Mouse (Mus musculus): ENCODE results near the gene Retreg3.
"Not testable (repeated sequence)": the region's sequence is repeated elsewhere in the genome, so short reads cannot be mapped to it uniquely, and the experiment has no call there.

Gene Retreg3

DNA sequence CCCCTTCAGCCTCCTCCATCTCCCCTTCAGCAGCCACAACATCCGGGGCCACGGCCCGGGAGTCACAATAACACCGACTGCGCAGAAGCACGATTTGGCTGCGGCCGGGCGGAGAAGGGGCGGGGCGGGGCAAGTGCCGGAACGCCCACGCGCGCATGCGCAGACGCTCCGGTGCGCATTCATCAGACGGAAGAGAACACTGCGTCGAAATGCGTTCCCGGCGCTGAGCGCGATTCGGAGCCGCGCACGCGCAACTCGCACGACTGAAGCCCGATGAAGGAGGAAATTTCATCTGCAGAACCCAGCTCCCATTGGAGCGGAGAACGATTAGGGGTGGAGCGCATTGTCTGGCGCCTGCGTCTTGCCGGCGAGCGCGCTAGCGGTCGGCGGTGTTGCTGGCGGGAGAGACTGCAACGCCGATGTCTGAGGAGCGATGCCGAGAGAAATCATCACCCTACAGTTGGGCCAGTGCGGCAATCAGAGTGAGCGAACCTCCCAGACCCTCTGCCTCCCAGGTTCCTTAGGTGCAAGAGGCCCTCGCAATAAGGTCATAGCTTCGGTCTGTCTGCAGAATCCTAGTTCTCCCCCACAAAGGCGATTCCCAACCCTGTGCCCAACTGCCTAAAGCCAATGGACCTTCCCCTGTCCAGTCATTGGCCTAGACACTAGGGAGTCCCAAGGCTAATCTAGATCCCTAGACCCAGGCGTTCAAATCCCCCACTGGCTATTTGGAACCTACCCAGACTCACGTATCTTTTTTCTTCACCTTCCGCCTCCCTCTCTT lies at the start of gene Retreg3, which contains the start of gene Tubg1:
Gene Retreg3, minus strand, starts transcription at position 133 of the 784 bp plus-strand sequence.
Gene Tubg1, plus strand, starts transcription at position 178 of the 784 bp plus-strand sequence.
- peak; percentile 98 to 99 for DNase-seq (ENCODE audit: low spot score in 2 of 2)

DNA sequence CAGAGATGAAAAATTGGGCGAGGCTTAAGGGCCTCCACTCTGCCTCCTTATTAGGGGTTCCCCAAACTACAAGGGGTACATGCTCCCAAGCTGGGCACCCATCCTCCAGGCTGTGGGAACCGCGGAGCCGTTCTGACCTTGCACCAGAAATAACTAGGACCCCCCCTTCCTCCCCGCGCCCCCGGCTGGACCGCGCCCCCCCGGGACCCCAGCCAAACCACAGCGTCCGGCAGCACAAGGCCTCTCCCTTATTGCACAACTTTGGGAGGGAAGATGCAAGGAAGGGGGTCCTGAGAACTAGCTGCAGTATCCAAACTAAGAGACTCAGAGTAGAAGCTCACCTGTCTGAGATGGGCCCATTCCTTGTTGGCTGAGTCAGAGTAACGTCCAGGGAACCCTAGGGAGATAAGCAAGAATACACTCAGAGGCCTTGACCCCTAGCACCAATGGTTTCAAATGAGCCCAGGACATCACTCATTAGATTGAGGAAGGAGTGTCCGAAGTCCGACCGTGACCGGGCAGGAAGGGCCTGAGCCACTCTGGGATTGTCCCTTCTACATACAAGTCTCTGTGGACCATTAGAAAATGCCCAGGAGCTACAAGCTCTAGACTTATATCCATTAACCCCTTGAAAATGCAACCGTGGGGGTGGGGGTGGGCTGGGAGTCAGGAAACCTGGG lies 48.7 kb upstream of the Retreg3 start:
- no peak for DNase-seq (ENCODE audit: low spot score in 2 of 2)

DNA sequence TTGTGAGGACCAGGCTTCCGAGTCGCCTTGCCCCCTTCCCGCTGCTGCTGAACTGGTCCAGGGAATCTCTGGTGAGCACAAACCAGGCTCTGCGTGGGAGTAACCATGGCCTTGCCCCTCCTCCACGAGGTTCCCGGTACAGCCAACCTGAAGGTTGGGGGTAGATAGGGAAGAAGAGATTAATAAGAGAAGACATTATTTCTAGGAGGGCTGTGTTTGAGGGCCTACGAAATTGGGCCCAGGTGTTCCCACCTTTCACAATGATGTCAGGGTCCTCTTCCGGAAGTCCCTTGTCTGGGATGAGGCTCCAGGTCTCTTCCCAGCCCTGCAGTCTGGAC lies 48.2 kb upstream of the Retreg3 start:
- no peak for DNase-seq (ENCODE audit: low spot score in 2 of 2)

DNA sequence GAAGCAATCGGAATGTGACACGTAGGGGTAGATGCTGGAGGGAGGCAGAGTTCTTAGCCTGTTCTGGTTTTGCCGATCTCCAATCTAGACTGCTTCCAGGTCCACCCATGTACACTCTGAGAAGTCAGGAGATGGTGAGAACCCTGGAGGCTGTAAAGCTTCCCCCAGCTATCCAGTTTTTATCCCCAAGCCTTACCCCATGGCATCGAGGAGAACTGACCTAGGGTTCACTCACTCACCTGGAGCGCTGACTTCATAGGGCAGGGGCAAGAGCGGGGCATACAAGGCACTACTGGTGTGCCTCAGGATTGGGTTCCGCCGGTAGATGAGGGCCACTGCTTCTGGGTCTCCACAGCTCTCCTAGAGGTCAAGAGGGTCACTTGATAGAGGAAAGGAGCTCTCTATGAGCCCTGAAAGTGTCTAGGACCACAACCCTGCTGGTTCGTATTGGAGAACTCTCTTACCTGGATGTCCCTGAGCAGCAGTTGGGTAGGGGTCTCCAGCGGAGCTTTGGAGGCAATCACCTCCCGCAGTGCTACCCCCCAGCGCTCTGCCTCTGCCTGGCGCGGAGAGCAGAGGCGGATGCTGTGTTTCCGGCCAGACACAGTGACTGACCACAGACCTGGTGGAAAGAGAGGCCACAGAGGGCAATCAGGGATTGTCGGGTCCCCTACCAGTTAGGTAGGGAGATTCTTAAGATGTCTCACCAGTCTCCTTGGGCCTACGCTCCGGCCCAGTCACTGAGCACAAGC lies 47.7 kb upstream of the Retreg3 start:
- DNase-seq (ENCODE audit: low spot score in 2 of 2), result no peak

DNA sequence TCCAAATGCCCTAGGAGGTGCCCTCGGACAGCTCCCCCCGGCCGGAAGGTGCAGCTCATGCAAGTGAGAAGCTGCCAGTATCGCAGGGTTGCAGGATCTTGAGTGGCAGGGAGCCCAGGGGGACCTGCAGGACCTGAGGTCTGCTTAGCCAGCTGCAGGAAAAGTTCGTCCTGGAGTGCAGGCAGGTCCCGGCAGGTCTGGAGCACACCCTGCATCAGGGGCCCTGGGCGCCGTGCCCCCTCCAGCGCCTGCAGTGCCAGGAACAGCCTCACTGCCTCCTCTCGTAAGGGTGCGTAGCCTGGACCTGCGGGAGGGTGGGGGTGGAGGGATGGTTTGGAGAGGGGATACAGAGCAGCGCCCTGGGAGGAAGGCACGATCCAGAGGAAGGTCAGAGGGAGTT lies 46.7 kb upstream of the Retreg3 start:
- DNase-seq (ENCODE audit: low spot score in 2 of 2), result no peak

DNA sequence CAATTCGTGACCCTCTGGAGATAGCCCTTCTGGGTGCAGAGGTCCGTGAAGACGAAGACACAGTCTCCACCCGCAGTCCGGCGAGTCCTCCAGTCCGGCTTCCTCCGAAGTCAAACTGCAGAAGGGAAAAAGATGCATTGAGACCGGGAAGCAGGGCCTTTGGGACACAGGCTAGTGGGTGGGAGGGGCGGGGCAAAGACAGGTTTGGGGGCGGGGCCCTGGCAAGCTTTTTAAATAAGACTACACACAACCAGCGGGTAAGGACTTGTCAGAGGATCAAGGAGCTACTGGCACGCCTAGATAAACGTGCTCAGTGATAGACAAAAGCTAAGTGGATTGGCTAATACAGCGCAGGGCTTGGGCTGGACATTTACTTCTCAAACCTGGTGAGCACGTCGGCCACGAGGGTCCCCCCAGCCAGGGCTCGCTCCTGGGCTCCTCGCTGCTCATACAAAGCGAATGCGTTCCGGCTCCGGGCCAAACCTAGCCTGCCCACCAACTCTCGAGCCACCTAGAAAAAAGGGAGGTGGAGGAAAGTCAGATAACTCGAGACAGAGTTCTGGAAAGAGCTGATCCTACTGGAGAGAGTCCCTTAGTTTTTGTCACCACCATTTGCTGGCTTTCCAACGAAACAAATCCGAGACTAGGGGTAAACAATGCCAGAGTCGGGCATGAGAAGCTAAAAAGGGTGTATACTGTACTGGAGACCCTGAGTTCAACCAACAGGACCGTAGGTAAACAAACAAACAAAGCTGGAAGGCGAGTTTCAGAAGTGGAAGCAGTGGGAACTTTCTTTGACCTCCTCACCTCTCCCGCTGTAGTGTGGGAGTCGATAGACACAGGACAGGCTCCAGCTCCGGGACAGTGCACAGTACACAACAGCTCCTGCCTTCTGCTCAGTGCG lies 45.2 kb upstream of the Retreg3 start:
- DNase-seq (ENCODE audit: low spot score in 2 of 2), result no peak

DNA sequence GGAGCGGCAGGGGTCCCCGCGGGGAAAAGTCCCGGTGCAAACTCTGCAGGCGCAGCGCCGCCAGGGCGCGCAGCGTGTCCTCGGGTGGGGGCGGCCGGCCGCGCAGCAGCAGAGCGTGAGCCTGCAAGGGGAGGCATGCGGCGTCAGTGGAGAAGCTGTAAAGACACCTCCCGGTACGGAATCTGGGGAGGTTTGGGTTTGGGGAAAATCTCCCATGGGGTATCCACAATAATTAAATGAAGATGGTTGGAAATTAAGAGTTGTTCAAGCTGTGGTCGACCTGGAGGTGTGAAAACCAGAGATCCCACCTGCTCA lies 44.6 kb upstream of the Retreg3 start:
- no peak for DNase-seq (ENCODE audit: low spot score in 2 of 2)

DNA sequence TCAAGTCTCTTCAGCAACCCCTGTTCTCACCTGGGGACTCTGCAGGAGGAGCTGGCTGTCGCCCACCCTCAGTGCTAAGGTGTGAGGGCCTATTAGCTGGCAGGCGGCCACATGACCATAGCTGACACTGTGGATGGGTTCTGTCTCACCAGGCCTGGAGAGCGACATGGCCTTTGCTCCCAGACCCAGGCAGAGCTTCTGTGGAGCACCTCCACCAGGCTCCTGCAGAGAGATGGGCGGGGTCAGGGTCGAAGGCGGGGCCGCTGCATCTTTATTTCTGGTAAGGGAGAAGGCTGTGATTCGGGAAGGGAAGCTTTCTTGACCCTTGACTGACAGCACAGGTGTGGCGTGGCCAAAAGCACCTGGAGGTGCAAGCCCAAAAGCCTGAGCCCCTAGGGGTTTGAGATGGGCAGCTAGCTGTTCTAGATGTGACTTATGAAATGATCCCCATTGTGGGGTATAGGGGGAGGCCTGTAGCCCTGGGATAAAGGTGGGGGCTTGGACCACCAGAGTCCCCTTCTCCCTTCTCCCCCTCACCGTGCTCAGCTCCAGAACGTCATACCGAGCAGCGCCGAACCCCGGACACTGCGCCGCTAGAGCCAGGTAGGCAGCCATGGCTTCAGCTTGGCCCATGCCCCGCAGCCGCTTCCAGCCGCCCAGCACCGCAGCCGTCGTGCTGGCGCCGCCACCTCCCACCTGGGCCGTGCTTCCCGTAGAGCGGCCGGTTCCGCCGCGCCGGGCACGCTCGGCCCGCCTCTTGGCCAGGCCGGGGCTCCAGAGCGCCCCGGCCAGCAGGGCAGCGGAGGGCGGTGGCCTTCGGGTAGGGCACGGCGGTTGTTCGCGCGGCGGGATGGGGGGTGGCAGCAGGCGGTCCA lies 44.0 kb upstream of the Retreg3 start:
- no peak for DNase-seq (ENCODE audit: low spot score in 2 of 2)

DNA sequence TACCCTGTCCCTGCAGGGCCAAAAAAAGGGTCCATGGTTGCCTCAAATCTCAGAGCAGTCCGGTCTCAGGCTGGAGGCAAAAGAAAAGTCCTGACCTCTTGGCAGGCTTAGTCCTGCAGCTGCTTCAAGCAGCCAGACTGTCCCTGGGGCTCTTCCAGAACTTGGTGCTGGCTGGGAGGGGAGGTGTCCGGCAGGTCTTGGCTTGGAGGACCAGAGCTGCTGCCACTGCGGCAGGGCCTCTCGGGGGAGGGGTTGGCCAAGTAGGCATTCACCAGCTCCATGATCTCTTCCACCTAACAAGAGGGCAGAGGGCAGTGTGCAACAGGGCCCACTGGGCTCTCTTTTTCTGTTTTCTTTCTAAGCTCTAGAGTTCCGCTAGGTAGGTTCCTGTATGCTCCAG lies 43.1 kb upstream of the Retreg3 start:
- DNase-seq (ENCODE audit: low spot score in 2 of 2), result no peak

DNA sequence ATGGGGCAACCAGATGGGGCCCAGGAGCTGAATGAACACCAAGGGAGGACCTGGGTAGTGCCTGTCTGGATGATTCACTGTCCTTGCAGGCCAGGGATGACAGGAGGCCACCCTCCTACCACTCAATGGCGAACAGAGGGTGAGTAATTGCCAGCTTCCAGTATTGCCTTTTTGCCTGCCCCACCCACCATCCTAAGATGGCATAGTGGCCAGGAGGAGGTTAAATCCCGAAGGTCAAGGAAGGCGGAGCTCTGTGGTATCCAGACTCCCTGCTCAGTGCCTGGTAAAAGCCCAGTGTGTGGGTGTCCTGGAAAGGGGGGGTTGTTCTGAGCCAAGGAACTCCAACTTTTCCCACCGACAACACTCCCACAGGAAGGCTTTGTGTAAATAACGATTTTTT lies 42.6 kb upstream of the Retreg3 start:
- no peak for DNase-seq (ENCODE audit: low spot score in 2 of 2)

DNA sequence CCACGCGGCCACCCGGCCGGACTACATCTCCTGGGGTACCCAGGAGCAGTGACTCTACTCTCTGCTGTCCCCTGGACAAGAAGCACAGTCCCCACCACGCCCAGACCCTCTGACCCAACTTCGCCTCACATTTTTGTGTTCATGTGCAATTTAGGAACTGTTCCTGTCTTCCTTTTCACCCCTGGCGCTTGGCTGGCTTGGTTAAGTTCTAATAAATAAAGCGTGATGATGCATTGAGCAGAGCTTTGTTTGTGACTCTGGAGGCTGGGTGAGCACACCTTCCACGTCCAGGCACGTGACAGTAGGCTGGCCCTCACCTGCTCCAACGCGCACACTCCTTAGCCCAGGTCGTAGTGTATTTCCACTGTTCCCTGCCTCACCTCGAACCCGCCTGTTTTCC lies 41.9 kb upstream of the Retreg3 start:
- no peak for DNase-seq (ENCODE audit: low spot score in 2 of 2)

DNA sequence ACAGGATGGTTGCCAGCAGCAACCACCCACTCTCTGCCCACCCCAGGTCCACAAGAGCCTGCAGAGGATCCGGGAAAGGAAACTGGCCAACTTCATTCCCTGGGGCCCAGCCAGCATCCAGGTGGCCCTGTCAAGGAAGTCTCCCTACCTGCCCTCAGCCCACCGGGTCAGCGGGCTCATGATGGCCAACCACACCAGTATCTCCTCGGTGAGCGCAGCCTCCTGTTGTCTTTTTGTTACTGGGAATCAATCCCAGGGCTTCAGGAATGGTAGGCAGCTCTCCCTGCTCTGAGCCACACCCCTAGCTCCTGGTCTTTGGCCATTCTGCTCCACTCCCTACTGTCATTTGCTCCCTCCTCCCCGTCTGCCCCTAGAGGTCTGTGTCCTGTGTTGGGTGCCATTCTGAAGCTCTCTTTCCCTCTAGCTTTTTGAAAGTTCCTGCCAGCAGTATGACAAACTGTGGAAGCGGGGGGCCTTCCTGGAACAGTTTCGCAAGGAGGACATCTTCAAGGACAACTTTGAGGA lies 41.4 kb upstream of the Retreg3 start:
- DNase-seq (ENCODE audit: low spot score in 2 of 2), result not testable (repeated sequence)

DNA sequence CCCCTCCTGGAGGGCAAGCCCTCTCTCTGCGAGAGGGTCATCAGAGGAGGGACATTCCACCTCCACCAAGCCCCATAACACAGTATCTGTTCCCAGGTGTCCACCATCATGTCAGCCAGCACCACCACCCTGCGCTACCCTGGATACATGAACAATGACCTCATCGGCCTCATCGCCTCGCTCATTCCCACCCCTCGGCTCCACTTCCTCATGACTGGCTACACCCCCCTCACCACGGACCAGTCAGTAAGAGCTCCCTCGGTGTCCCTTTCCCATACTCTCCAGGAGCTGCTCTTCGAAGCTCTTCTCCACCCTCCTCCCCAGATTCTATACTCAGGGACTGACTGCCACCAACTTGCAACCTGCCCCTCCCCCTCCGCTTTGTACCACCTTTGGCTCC lies 40.5 kb upstream of the Retreg3 start:
- not testable (repeated sequence) for DNase-seq (ENCODE audit: low spot score in 2 of 2)

DNA sequence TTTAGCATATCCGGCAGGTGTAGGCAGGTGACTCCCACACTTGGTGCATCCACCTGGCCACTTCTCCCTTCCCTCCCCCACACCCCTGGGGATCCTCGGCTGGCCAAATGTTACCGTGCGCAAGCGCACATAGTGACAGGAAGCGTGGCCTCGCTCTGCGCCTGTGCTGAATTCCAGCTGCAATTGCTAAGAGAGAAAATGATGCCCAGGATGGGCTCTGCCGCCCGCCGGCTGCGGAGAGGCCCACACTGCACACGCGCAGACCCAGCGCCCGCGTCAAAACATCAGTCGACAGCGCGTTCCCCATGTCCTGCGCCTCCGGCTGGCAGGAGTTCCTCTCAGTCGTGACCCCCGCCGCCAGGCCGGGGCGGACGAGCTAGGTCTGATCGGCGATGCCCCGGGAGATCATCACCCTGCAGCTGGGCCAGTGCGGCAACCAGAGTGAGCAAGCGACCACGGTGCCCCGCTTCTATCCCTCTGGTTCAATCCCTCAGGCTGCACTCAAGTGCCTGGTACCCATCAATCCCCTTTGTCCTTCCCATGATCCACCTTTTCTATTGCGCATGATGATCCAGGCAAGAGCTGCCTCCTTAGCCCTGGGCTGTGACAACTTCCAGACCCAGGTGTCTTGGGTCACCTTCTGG lies 36.2 kb upstream of the Retreg3 start, which contains the start of gene Tubg2:
Gene Tubg2, plus strand, starts transcription at position 180 of the 644 bp plus-strand sequence.
- DNase-seq (ENCODE audit: low spot score in 2 of 2), result no peak

DNA sequence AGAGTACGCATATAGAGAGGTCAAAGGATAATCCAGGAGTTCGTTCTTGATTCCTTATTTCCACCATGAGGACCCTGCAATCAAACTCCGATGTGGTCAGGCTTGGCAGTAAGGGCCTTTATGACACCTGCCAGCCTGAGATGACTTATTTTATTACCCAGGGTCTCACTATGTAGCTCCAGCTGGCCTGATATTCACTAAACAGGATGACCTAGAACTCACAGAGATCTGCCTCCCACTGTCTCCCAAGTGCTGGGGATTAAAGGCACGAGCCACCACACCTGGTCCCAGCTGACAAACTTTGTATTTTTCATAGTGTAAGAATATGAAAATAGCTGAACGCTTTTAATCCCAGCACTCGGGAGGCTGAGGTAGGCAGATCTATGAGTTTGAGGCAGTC lies 35.5 kb upstream of the Retreg3 start:
- no peak for DNase-seq (ENCODE audit: low spot score in 2 of 2)

DNA sequence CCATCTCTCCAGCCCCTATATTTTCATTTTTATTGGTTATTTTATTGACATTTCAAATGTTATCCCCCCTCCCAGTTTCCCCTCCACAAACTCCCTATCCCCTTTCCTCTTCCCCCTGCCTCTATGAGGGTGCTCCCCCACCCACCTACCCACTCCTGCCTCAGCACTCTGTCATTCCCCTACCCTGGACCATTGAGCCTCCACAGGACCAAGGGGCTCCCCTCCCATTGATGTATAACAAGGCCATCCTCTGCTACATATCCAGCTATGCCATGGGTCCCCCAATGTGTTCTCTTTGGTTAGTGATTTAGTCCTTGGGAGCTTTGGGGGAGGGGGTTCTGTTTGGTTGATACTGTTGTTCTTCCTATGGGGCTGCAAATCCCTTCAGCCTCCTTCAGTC lies 35.0 kb upstream of the Retreg3 start:
- no peak for DNase-seq (ENCODE audit: low spot score in 2 of 2)

DNA sequence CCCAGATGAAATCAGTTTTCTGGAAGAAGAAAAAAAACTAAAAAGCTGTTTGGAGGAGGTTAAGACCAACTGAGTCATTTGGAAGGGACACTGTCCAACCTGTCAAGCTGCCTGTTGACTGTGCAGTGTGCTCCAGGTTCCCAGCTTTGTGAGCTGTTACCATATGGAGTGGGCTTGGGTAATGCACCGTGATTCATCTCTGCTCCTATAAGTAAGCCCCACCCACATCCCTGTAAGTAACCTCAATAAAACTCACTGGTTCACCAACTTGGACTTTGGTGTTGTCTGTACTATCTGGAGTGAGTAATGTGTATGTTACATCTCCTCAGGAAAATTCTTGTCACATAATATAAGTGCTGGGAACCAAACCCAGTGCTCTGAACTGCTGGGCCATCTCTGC lies 33.1 kb upstream of the Retreg3 start:
- no peak for DNase-seq (ENCODE audit: low spot score in 2 of 2)

DNA sequence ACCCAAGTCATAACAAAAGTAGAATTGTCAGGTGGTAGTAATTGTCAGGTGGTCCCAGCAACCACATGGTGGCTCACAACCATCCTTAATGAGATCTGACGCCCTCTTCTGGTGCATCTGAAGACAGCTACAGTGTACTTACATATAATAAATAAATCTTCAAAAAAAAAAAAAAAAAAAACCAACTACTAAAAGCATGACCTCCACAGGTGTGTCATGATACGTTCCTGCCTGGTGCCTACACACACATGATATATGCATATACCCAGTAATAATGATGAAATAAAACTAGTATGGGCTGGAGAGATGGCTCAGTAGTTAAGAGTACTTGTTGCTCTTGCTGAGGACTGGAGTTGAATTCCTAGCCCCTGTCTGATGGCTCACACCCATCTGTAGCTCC lies 31.4 kb upstream of the Retreg3 start:
- DNase-seq (ENCODE audit: low spot score in 2 of 2), result no peak

DNA sequence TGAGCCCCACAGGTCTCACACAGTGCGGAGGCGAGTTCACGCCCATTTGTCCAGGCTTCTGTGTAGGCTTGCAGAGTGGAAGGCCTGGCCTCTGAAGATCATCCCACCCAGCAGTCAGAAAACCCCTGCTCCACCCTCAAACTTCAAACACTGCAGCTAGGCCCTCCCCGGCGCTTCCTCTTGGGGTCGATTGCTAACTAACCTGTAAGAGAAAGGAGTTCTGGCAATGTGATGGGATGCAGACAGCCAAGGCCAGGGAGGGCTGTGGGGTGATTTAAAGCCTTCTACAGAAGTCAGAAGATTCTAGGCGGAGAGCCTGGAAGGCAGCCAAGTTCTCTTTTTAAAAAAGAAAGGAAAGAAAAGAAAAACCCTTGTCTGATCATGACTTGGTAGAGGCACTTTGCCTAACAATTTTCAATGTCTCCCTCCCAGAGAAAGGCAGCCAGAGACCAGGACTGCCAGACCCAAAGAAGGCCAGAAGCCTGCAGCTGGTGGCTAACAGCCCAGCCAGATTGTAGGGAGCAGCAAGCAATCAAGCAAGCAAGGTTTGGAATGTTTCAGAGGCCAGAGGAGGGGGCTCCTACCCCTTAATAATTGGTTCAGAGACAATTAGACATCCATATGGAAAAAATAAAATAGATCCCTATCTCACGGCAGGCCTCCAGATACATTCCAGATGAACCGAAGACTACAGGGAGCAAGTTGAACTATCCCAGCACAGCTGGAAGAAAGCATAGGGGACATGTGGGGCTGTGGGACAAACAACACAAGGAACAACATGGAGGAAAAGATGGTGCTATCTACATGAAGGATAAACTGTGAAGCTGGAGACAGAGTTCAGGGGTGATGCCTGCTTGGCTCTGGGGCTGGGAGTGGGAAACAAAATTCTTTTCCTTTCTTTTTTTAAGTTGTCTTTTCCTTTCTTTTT lies 29.7 kb upstream of the Retreg3 start:
- no peak for DNase-seq (ENCODE audit: low spot score in 2 of 2)
